Mouse (Mus musculus): ENCODE measurements around the gene Dlat.

GRCm38 (mm10) chr9:50646826-50647370, 12.7 kb downstream of the Dlat start:
- no peak for TF ChIP-seq CTCF (IDR thresholded peaks at IDR 0.05; ENCODE audit: control insufficient read depth, insufficient read depth, insufficient read length)
- no peak for TF ChIP-seq USF1 (IDR thresholded peaks at IDR 0.05; ENCODE audit: low read depth)
- TF ChIP-seq MYOD1 (IDR thresholded peaks at IDR 0.05; ENCODE audit: control insufficient read depth, insufficient read length, low read depth) = no peak
- no peak for TF ChIP-seq CEBPB (IDR thresholded peaks at IDR 0.05; ENCODE audit: low read depth)
